Mouse (Mus musculus) CD4-positive, CD25-positive, alpha-beta regulatory T cell, adult 2 months (primary cell): Measurements from ENCODE around the gene Fam118b.

Source experiments
- DNase-seq: peaks from one replicate; pipeline ENCODE4 v3.0.0-alpha.2; 2012; ENCODE audit warnings: low read depth, low spot score

The Fam118b gene

GRCm38 (mm10) chr9:35267146-35267975, at the start of gene Fam118b, which contains the start of gene Rpusd4:
TSS of gene Fam118b (minus strand) at chr9:35267805.
TSS of gene Rpusd4 (plus strand) at chr9:35267865.
- DNase-seq: peak; percentile 98

- DNase-seq: no peak
These were observed 49.2 kb upstream of the Fam118b start for GRCm38 (mm10) chr9:35316771-35317211.

GRCm38 (mm10) chr9:35314254-35314653, 46.6 kb upstream of the Fam118b start:
- DNase-seq: no peak

- no peak for DNase-seq
These were observed 46.0 kb upstream of the Fam118b start for GRCm38 (mm10) chr9:35313601-35314000.

GRCm38 (mm10) chr9:35312516-35312915, 44.9 kb upstream of the Fam118b start:
- DNase-seq: no peak

GRCm38 (mm10) chr9:35310377-35310776, 42.8 kb upstream of the Fam118b start:
- no peak for DNase-seq

GRCm38 (mm10) chr9:35307461-35307860, 39.9 kb upstream of the Fam118b start:
- DNase-seq: no peak

GRCm38 (mm10) chr9:35302172-35302571, 34.6 kb upstream of the Fam118b start:
- no peak for DNase-seq

GRCm38 (mm10) chr9:35297791-35298190, 30.2 kb upstream of the Fam118b start:
- no peak for DNase-seq

- DNase-seq: no peak
These were observed 25.9 kb upstream of the Fam118b start for GRCm38 (mm10) chr9:35293465-35293864.

GRCm38 (mm10) chr9:35290916-35291315, 23.3 kb upstream of the Fam118b start:
- no peak for DNase-seq

- DNase-seq: no peak
These were observed 22.8 kb upstream of the Fam118b start for GRCm38 (mm10) chr9:35290417-35290816.

- no peak for DNase-seq
These were observed 22.4 kb upstream of the Fam118b start for GRCm38 (mm10) chr9:35289992-35290391.

- DNase-seq: no peak
These were observed 18.7 kb upstream of the Fam118b start for GRCm38 (mm10) chr9:35286351-35286750.

- no peak for DNase-seq
These were observed 16.7 kb upstream of the Fam118b start for GRCm38 (mm10) chr9:35284351-35284750.

- DNase-seq: no peak
These were observed 15.9 kb upstream of the Fam118b start for GRCm38 (mm10) chr9:35283415-35284069.

GRCm38 (mm10) chr9:35282851-35283200, 15.2 kb upstream of the Fam118b start:
- DNase-seq: no peak

GRCm38 (mm10) chr9:35282006-35282850, 14.6 kb upstream of the Fam118b start:
- DNase-seq: peak; percentile 82

- DNase-seq: no peak
These were observed 10.8 kb upstream of the Fam118b start for GRCm38 (mm10) chr9:35278451-35278850.

- DNase-seq: no peak
These were observed 10.3 kb upstream of the Fam118b start for GRCm38 (mm10) chr9:35277855-35278365.

- DNase-seq: no peak
These were observed 541 bp upstream of the Fam118b start for GRCm38 (mm10) chr9:35267976-35268715.
